Mouse (Mus musculus) kidney, adult 2 months (tissue): ENCODE measurements around the gene Myadml2. TPM values are rescaled to one million over a fixed set of nuclear protein-coding genes. Genes with fewer than 3 reads are reported as not detected.

Experiments used
- DNase-seq: peaks from one replicate; pipeline ENCODE4 v3.0.0; 2021
- H3K27ac ChIP-seq: fragments of 200-500 bp; 2 replicates; pipeline ENCODE4 v1.5.1; 2012; ENCODE audit warnings: low read depth, low read length, control low read depth, inconsistent platforms; ENCODE audit not compliant: insufficient read depth
- H3K27me3 ChIP-seq: fragments of 200-500 bp; replicated peaks from 2 replicates; pipeline ENCODE4 v1.6.1; 2012; ENCODE audit warnings: mild to moderate bottlenecking, moderate library complexity, low read length, inconsistent platforms; ENCODE audit not compliant: control insufficient read depth, insufficient read depth
- H3K36me3 ChIP-seq: fragments of 200-500 bp; 2 replicates; pipeline ENCODE4 v1.6.1; 2012; ENCODE audit warnings: mild to moderate bottlenecking, moderate library complexity, low read length, inconsistent platforms; ENCODE audit not compliant: control insufficient read depth, insufficient read depth
- H3K4me1 ChIP-seq: fragments of 200-500 bp; 2 replicates; pipeline ENCODE4 v1.6.1; 2011; ENCODE audit warnings: low read length; ENCODE audit not compliant: control insufficient read depth, insufficient read depth
- H3K4me3 ChIP-seq: fragments of 200-500 bp; 2 replicates; pipeline ENCODE4 v1.5.1; 2011; ENCODE audit warnings: mild to moderate bottlenecking, low read depth, low read length, control low read depth; ENCODE audit not compliant: insufficient read depth
- CTCF ChIP-seq: fragments of 200-500 bp; conservative IDR thresholded peaks from 2 replicates; pipeline ENCODE4 v1.5.1; 2011; ENCODE audit warnings: low read depth, mild to moderate bottlenecking, control low read depth, low read length, moderate library complexity, mixed read lengths; ENCODE audit not compliant: insufficient read depth, insufficient read length
- POLR2A ChIP-seq: fragments of 200-500 bp; IDR thresholded peaks from one replicate; pipeline ENCODE4 v1.6.1; 2011; ENCODE audit warnings: low read depth, low read length, control low read depth
- WGBS: fragments of 180-500 bp; shearing (Covaris S2); methylation state at CpG from one replicate; pipeline ENCODE4 v1.1.7; 2018; 5-methylcytosine and 5-hydroxymethylcytosine counted together
- polyA plus RNA-seq: library from polyadenylated mRNA; depleted of rRNA; stranded (reverse); fragments of >200 nt; gene quantifications from 2 replicates; pipeline ENCODE4 v1.2.3, GENCODE M21; 2012

Myadml2 gene
- polyA plus RNA-seq, 1 experiment = 1.0 TPM

DNA sequence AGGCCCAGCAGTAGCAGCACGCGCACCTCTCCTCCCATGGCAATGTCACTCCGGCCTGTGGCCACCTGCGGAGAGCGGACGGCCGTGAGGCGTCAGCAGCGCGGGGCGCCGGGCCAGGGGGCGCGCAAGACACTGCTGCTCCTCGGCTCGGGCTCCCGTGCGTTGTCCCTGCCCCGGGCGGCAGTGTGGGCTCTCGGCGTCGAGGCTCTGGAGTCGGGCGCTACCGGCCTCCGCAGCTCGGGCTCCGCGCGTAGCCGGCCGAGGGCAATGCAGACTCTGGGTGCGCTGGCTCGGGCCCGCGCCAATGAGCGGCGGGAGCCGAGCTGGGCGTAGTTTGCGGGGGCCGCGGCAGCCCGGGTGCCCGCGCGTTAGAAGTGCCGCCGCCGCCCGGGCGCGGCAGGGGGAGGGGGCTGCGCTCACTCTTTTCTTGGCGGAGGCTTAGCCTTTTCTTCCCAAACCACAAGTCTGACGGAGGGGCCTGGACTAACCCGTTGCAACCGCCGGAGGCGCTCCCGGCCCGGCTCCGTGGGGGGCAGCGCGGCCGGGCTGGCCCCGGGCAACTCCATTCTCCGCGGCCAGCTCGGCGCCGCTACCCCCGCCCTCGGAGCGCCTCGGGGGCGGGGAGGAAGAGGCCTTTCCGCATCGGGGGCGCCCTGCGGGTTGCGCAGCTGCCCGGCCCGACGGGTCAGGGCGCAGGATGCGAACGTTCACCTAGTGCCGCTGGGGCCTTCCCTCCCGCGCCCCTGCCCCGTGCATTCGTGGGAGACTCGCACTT lies 12.5 kb upstream of the Myadml2 start:
- H3K27ac ChIP-seq = no peak overlapping the region
- no peaks in the 10 kb centered on the region for H3K27me3 ChIP-seq
- under 1% methylated on average over 95 of the region's 95 CpGs for WGBS
- peak; percentile 70 for DNase-seq
- peak overlapping the region; percentile 61 for H3K4me3 ChIP-seq
- H3K4me1 ChIP-seq = peaks cover 10% of the 10 kb centered on the region; the same call in 1 of the 2 replicates
- TF ChIP-seq CTCF = 0 out of 2 replicates have a peak, but pooled peaks have one; percentile 16
- TF ChIP-seq POLR2A = no peak
- no peaks in the 10 kb centered on the region for H3K36me3 ChIP-seq

DNA sequence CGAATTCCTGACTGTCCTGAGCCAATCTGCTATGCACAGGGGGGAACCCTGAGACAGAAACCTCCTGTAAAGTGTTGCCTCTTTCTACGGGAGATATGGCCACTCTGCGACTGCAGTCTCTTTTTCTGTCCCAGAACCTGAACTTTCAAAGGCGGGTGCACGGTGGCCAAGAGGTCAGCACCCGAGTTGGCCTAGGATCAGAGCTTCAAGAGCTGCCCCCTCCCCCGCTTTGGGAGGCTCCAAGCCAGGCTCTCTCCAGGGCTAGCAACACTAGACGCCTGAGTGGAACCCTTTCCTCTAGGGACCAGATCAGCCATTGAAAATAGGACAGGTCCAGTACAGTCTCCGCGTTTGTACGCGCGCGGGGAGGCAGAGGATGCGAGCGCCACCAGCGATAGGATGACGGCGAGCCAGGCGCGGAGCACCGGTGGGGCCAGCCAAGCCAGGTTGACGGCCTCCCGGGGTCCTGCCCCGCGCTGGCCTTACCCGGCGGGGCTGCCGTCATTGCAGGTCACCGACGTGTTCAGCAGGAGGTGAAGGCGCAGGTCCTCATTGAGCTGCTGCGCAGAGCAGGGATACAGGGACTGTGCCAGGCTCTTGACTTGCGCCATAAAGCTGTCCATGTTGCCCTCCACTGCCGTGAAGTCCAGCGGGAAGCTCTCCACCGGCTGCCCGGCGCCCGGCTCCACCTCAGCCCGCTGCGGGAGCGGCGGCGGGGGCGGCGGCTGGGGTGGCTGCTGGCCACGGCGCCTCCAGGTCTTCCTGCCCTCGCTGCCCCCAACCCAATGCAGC lies 11.7 kb upstream of the Myadml2 start:
- H3K36me3 ChIP-seq = no peaks in the 10 kb centered on the region
- peaks cover 10% of the 10 kb centered on the region; the same call in 1 of the 2 replicates for H3K4me1 ChIP-seq
- DNase-seq = peak; percentile 53
- WGBS = 3% methylated on average over 49 of the region's 50 CpGs
- TF ChIP-seq CTCF (no peak), POLR2A (no peak)
- H3K27me3 ChIP-seq = no peaks in the 10 kb centered on the region
- no peak overlapping the region for H3K27ac ChIP-seq
- peak overlapping the region; percentile 61 for H3K4me3 ChIP-seq

GRCm38 (mm10) chr11:120658876-120659410 lies 11.0 kb upstream of the Myadml2 start:
- peak; percentile 90 for DNase-seq
- H3K4me1 ChIP-seq = peaks cover 10% of the 10 kb centered on the region; the same call in 1 of the 2 replicates
- peak; percentile 82 for TF ChIP-seq CTCF
- TF ChIP-seq POLR2A = no peak
- H3K4me3 ChIP-seq = peak overlapping the region; percentile 61
- no peaks in the 10 kb centered on the region for H3K36me3 ChIP-seq
- no peaks in the 10 kb centered on the region for H3K27me3 ChIP-seq
- WGBS = 1% methylated on average over 24 of the region's 24 CpGs
- H3K27ac ChIP-seq = no peak overlapping the region

- Histone ChIP-seq H3K36me3 (no peaks in the 10 kb centered on the region), H3K4me1 (peaks cover 10% of the 10 kb centered on the region; the same call in 1 of the 2 replicates), H3K27ac (no peak overlapping the region), H3K27me3 (no peaks in the 10 kb centered on the region), H3K4me3 (no peak overlapping the region)
- TF ChIP-seq CTCF (no peak), POLR2A (no peak)
- WGBS = 56% methylated on average over 4 of the region's 4 CpGs
- peak; percentile 83 for DNase-seq
Observed at GRCm38 (mm10) chr11:120657301-120657700, 9.3 kb upstream of the Myadml2 start.

DNA sequence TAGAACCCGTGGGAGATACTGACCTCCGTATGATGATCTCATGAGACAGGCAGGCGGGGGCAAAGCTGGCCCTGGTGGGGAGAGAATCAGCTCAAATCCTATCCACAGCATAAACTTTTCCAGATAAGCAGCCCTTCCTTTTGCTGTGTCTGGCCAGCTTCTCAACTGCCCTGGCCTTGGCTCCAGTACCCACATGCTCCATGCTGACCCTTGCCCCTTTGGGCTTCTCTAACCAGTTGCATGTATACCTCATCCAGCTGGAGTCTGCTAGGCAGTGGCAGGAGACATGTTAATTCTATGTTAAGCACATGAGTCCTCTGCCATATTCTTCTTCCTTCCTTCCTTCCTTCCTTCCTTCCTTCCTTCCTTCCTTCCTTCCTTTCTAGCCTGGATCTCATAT lies 6.8 kb upstream of the Myadml2 start:
- Histone ChIP-seq H3K27ac (no peak overlapping the region), H3K4me1 (peaks cover 10% of the 10 kb centered on the region; the same call in 1 of the 2 replicates), H3K27me3 (no peaks in the 10 kb centered on the region), H3K36me3 (no peaks in the 10 kb centered on the region), H3K4me3 (no peak overlapping the region)
- DNase-seq = peak; percentile 59
- WGBS = 78% methylated on average over 3 of the region's 3 CpGs
- TF ChIP-seq CTCF (no peak), POLR2A (no peak)

DNA sequence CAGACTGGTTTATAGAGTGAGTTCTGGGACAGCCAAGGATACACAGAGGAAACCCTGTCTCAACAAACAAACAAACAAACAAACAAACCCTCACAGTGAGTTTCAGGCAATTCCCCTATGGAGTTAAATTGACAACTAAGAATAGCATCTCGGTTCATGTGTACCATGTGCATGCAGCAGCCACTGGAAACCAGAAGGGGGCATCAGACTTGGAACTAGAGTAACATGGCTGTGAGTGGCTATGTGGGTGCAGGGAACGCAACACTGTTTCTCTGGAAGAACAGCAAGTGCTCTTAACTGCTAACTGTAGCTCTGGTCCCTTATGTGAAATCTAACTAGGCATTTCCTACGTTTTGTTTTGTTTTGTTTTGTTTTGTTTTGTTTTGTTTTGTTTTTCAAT lies 3.9 kb upstream of the Myadml2 start:
- peak; percentile 47 for TF ChIP-seq CTCF
- no peak for TF ChIP-seq POLR2A
- Histone ChIP-seq H3K4me1 (peaks cover 2% of the 10 kb centered on the region; the same call in 1 of the 2 replicates), H3K27me3 (no peaks in the 10 kb centered on the region), H3K27ac (no peak overlapping the region), H3K4me3 (no peak overlapping the region), H3K36me3 (no peaks in the 10 kb centered on the region)
- no peak for DNase-seq
- WGBS = 76% methylated on average over 3 of the region's 3 CpGs
